18 mouse cellular contexts compared by ENCODE assay signal in genomic region chr3:103181171-103181570, GRCm38 (mm10). TPM values are rescaled to one million over a fixed set of nuclear protein-coding genes. Genes with fewer than 3 reads are reported as not detected.
DNase-seq lines count a peak whose midpoint lies in the region; ATAC-seq and TF ChIP-seq lines count a peak whose summit lies in the region.
"Had no signal": no experiment of that assay in that cellular context is flagged by ENCODE, and none has a peak within 500 bp of the region (broad histone marks: within the 10 kb centered on the region; RNA-seq: fewer than 3 reads in every experiment).

No protein-coding gene starts in this region.

- peaks cover 12% of the 10 kb centered on the region for H3K36me3 ChIP-seq in kidney, postnatal 0 days (ENCODE audit: insufficient read depth, low read length)
- H3K36me3 ChIP-seq in thymus, adult 2 months (ENCODE audit: control insufficient read depth, insufficient read depth, low read length), result peaks cover 19% of the 10 kb centered on the region

- H3K9ac ChIP-seq in kidney, postnatal 0 days (ENCODE audit: low read depth, low read length), result no peak overlapping the region
- H3K9ac ChIP-seq: embryonic facial prominence, embryonic 12.5 days; forebrain, embryonic 13.5 days; midbrain, embryonic 13.5 days had no signal

- TF ChIP-seq POLR2A in thymus, adult 2 months (IDR thresholded peaks at IDR 0.05; ENCODE audit: control insufficient read depth, extremely low read depth, insufficient read depth, low read length, poor library complexity), result no peak

- H3K27me3 ChIP-seq in kidney, postnatal 0 days (ENCODE audit: insufficient read depth, low read length), result no peaks in the 10 kb centered on the region
- H3K27me3 ChIP-seq in thymus, adult 2 months (ENCODE audit: control insufficient read depth, insufficient read depth, low read length), result no peaks in the 10 kb centered on the region
- H3K27me3 ChIP-seq: embryonic facial prominence, embryonic 12.5 days; forebrain, embryonic 13.5 days; midbrain, embryonic 13.5 days had no signal

- DNase-seq in kidney, postnatal 0 days (ENCODE audit: low spot score), result peak; percentile 6
- DNase-seq in kidney, postnatal 14 days, result no peak
- peak; percentile 23 for DNase-seq in thymus, postnatal 4 days
- no peak for DNase-seq in thymus, adult 2 months
- DNase-seq in R1 (ENCODE audit: low read depth, low spot score), result peak; percentile 57
- DNase-seq in spleen, adult 18-20 months, result no peak
- DNase-seq in testis, postnatal 14 days (ENCODE audit: low spot score), result no peak
- DNase-seq: adrenal gland, adult 2 months; cerebellum, adult 8-10 months; gastrocnemius, postnatal 25 days; lung, adult 2 months; thymus, adult 18-20 months had no signal

- TF ChIP-seq CTCF in kidney, postnatal 0 days (IDR thresholded peaks at IDR 0.05; ENCODE audit: low read depth), result peak; percentile 48; the same call in 1 of the 2 replicates
- no peak for TF ChIP-seq CTCF in thymus, adult 2 months (IDR thresholded peaks at IDR 0.05; ENCODE audit: borderline replicate concordance, control insufficient read depth, extremely low read depth, insufficient read depth, low read length, poor library complexity)

- no peak overlapping the region for H3K27ac ChIP-seq in kidney, postnatal 0 days
- H3K27ac ChIP-seq in thymus, adult 2 months (ENCODE audit: control insufficient read depth, insufficient read depth, low read length), result no peak overlapping the region
- H3K27ac ChIP-seq: embryonic facial prominence, embryonic 12.5 days; forebrain, embryonic 13.5 days; heart, embryonic 10.5 days; midbrain, embryonic 13.5 days had no signal

- 39% methylated on average over 4 of the region's 4 CpGs for WGBS in kidney, postnatal 0 days
- 67% methylated on average over 4 of the region's 4 CpGs for WGBS in thymus, adult 2 months

- ATAC-seq in kidney, postnatal 0 days (replicated peaks; ENCODE audit: low FRiP score, low read depth), result no peak
- ATAC-seq: forebrain, embryonic 13.5 days; midbrain, embryonic 13.5 days had no signal

- no peak overlapping the region for H3K4me2 ChIP-seq in kidney, postnatal 0 days (ENCODE audit: low read length)
- H3K4me2 ChIP-seq: embryonic facial prominence, embryonic 12.5 days; forebrain, embryonic 13.5 days; midbrain, embryonic 13.5 days had no signal

- H3K9me3 ChIP-seq in kidney, postnatal 0 days (replicated peaks; ENCODE audit: low read length), result no peaks in the 10 kb centered on the region
- H3K9me3 ChIP-seq: embryonic facial prominence, embryonic 12.5 days; forebrain, embryonic 13.5 days; heart, embryonic 10.5 days; midbrain, embryonic 13.5 days had no signal

- no peak overlapping the region for H3K4me3 ChIP-seq in kidney, postnatal 0 days (replicated peaks; ENCODE audit: low read depth, low read length)
- H3K4me3 ChIP-seq in thymus, adult 2 months (ENCODE audit: control insufficient read depth, insufficient read depth, low read length), result no peak overlapping the region
- H3K4me3 ChIP-seq: embryonic facial prominence, embryonic 12.5 days; erythroblast, embryonic 14.5 days; forebrain, embryonic 13.5 days; heart, embryonic 10.5 days; midbrain, embryonic 13.5 days; myocyte had no signal

- H3K4me1 ChIP-seq in kidney, postnatal 0 days (replicated peaks; ENCODE audit: insufficient read depth, low read length), result no peaks in the 10 kb centered on the region
- no peaks in the 10 kb centered on the region for H3K4me1 ChIP-seq in thymus, adult 2 months (replicated peaks; ENCODE audit: control insufficient read depth, insufficient read depth, low read length)
- H3K4me1 ChIP-seq: embryonic facial prominence, embryonic 12.5 days; forebrain, embryonic 13.5 days; heart, embryonic 10.5 days; midbrain, embryonic 13.5 days had no signal

RNA-seq across cellular contexts. Expression of gene Bcas2, which starts 9.7 kb away (rescaled TPM):
- polyA plus RNA-seq in kidney, postnatal 0 days (2015; fragmentation: Nextera tagmentation; extraction: Ambion mirVana), result 144 and 151 TPM in 2 replicates
- 38.5 and 39.0 TPM in 2 replicates for polyA plus RNA-seq in thymus, adult 2 months (2012; rRNA removed)

Comparison
In these comparisons a context has a peak if more than half of its experiments do, and no peak if none do; other contexts are left out.
1. DNase-seq: peak in kidney, postnatal 0 days (single experiment), thymus, postnatal 4 days (single experiment) and R1 (single experiment); none in kidney, postnatal 14 days (single experiment), thymus, adult 2 months (single experiment), spleen, adult 18-20 months (0 of 2) and testis, postnatal 14 days (single experiment).